Mouse (Mus musculus) forebrain, embryonic 14.5 days (tissue): ENCODE results near the gene Fgfr4. TPM values are rescaled to one million over a fixed set of nuclear protein-coding genes. Genes with fewer than 3 reads are reported as not detected.
"Not testable (repeated sequence)": the region's sequence is repeated elsewhere in the genome, so short reads cannot be mapped to it uniquely, and the experiment has no call there.

Source experiments
- ATAC-seq: fragments of 200-750 bp; cut with Nextera tagmentation; 2 replicates; pipeline ENCODE4 v1.8.0; 2017; ENCODE audit warnings: mild to moderate bottlenecking, moderate library complexity
- DNase-seq: peaks from one replicate; pipeline ENCODE4 v3.0.0-alpha.2; 2015; ENCODE audit warnings: low spot score
- H3K27ac ChIP-seq: fragments of 300-500 bp; sonication (generic); 2 replicates; pipeline ENCODE4 v1.5.1; 2014; ENCODE audit warnings: low read depth, mild to moderate bottlenecking, control low read depth, low read length, moderate library complexity
- H3K27me3 ChIP-seq: fragments of 300-500 bp; sonication (generic); replicated peaks from 2 replicates; pipeline ENCODE4 v1.6.1; 2014; ENCODE audit warnings: low read length, control low read depth, mixed read lengths; ENCODE audit not compliant: control insufficient read depth, insufficient read depth
- H3K36me3 ChIP-seq: fragments of 300-500 bp; sonication (generic); 2 replicates; pipeline ENCODE4 v1.6.1; 2014; ENCODE audit warnings: low read length, control low read depth; ENCODE audit not compliant: control insufficient read depth, insufficient read depth
- H3K4me1 ChIP-seq: fragments of 300-500 bp; sonication (generic); 2 replicates; pipeline ENCODE4 v1.6.1; 2014; ENCODE audit warnings: antibody characterized with exemption, low read length, control low read depth; ENCODE audit not compliant: control insufficient read depth, insufficient read depth
- H3K4me2 ChIP-seq: fragments of 300-500 bp; sonication (generic); 2 replicates; pipeline ENCODE4 v1.6.1; 2014; ENCODE audit warnings: mild to moderate bottlenecking, control low read depth, low read length
- H3K4me3 ChIP-seq: fragments of 300-500 bp; sonication (generic); 2 replicates; pipeline ENCODE4 v1.5.1; 2014; ENCODE audit warnings: low read depth, low read length, control low read depth
- H3K9ac ChIP-seq: fragments of 300-500 bp; sonication (generic); 2 replicates; pipeline ENCODE4 v1.6.1; 2014; ENCODE audit warnings: mild to moderate bottlenecking, low read length, control low read depth, moderate library complexity
- H3K9me3 ChIP-seq: fragments of 300-500 bp; sonication (generic); replicated peaks from 2 replicates; pipeline ENCODE4 v1.6.1; 2016; ENCODE audit warnings: low read length, control low read depth, mixed read lengths; ENCODE audit not compliant: control insufficient read depth
- WGBS: fragments of 180-500 bp; shearing (Covaris S2); extraction: QIAGEN DNeasy Blood & Tissue Kit; methylation state at CpG from one replicate; pipeline ENCODE4 v1.1.7; 2014; 5-methylcytosine and 5-hydroxymethylcytosine counted together
- polyA plus RNA-seq: library from polyadenylated mRNA; unstranded; fragments of >200 nt; fragmentation: Nextera tagmentation; extraction: Ambion mirVana; gene quantifications from 2 replicates; pipeline ENCODE4 v1.2.1, GENCODE M21; 2014

Gene Fgfr4
- polyA plus RNA-seq, 1 experiment from 2014 or later = 0.30 TPM

DNA sequence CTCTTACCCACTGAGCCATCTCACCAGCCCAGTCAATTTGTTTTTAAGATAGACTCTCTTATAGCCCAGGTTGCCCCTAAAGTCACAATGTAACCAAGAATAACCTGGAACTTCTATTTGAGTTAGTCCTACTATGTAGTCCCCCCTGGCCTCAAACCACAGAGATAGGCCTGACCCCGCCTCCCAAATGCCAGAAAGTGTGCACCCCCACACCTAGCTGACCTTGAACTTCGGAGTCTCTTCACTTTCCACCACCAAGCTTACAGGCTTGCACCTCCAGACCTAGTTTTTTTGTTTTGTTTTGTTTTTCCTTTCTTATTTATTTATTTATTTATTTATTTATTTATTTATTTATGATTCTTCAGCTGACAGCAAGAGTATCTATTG, 29.3 kb downstream of the Fgfr4 start:
- Histone ChIP-seq H3K9ac (no peak overlapping the region; the same call in 1 of the 2 replicates), H3K27me3 (no peaks in the 10 kb centered on the region), H3K4me1 (no peaks in the 10 kb centered on the region; the same call in 1 of the 2 replicates), H3K27ac (no peak overlapping the region), H3K4me3 (peak overlapping the region; percentile 15; the same call in 1 of the 2 replicates), H3K4me2 (peak overlapping the region; percentile 41), H3K36me3 (no peaks in the 10 kb centered on the region), H3K9me3 (no peaks in the 10 kb centered on the region)
- DNase-seq (no peak), ATAC-seq (0 out of 2 replicates have a peak, but pooled peaks have one; percentile 27)
- WGBS = 69% methylated on average over 2 of the region's 2 CpGs

DNA sequence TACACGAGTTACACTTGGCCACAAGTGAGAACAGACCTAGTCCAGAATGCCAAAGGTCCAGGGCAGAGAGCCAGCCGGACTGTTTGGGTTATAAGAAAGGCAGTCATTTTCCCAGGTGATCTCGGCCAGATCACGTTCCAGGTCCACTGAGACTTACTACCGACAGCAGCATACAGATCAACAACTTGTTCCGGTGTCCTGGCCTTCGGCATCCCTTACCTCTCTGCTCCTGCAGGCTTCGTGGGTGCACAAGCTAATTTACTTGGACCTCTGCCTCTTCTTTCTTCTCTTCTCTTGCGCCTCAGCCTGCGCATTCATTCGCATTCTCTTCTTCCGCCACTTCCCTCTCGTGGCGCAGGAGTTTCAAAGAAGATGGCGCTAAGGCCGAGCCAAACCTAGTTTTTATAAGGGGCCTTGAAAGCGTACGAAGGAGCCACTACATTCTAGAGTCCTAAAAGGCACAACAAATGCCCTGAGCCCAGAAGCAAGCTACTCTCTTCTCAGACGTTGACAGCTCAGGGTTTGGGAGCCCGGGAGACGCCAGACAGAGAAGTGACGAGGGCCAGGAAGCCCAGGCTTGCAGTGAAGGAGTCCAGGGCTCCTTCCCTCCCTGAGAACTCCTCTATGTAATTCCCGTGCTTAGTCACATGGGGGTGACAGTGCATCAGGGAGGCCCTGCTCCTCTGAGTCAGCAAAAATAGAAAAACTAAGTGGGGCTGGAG, 29.9 kb downstream of the Fgfr4 start:
- 4% methylated on average over 23 of the region's 23 CpGs for WGBS
- Histone ChIP-seq H3K27me3 (no peaks in the 10 kb centered on the region), H3K27ac (peak overlapping the region; percentile 63; the same call in 1 of the 2 replicates), H3K4me1 (no peaks in the 10 kb centered on the region; the same call in 1 of the 2 replicates), H3K9me3 (no peaks in the 10 kb centered on the region), H3K4me2 (peak overlapping the region; percentile 41), H3K4me3 (peak overlapping the region; percentile 15), H3K9ac (peak overlapping the region; percentile 54), H3K36me3 (no peaks in the 10 kb centered on the region)
- peak; percentile 80 for ATAC-seq
- DNase-seq = peak; percentile 77

- Histone ChIP-seq H3K4me3 (no peak overlapping the region), H3K4me2 (no peak overlapping the region), H3K27ac (no peak overlapping the region), H3K9me3 (no peaks in the 10 kb centered on the region), H3K9ac (no peak overlapping the region), H3K27me3 (no peaks in the 10 kb centered on the region), H3K4me1 (no peaks in the 10 kb centered on the region; the same call in 1 of the 2 replicates), H3K36me3 (no peaks in the 10 kb centered on the region)
- DNase-seq (no peak), ATAC-seq (no peak)
- WGBS = 88% methylated on average over 6 of the region's 6 CpGs
Measured at GRCm38 (mm10) chr13:55183382-55183781, 30.9 kb downstream of the Fgfr4 start.

DNA sequence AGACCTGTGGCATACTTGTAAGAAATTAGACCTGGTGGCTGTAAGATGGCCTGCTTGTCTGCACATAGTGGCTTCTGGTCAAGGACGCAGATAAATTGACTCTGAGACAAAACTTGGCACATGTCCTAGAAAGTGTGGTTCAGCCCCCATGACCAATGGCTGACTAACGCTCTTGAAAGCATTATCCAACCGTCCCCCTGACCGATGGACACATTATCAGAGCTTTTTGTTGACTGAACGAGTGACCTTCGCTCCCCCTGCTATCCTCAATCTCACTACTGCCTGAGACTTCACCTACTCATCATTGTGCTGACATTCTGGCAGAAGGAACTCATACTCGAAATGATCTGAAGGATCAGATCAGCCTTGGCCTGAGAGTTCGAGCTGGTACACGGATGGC, 34.6 kb downstream of the Fgfr4 start:
- H3K9me3 ChIP-seq, H3K9ac ChIP-seq, H3K4me2 ChIP-seq, H3K27me3 ChIP-seq, ATAC-seq, H3K36me3 ChIP-seq, H3K4me3 ChIP-seq, H3K27ac ChIP-seq, DNase-seq: not testable (repeated sequence)
- peaks cover 10% of the 10 kb centered on the region; the same call in 1 of the 2 replicates for H3K4me1 ChIP-seq
- WGBS = 80% methylated on average over 1 of the region's 9 CpGs

GRCm38 (mm10) chr13:55189531-55190107, 37.2 kb downstream of the Fgfr4 start:
- WGBS = 3% methylated on average over 12 of the region's 12 CpGs
- DNase-seq = no peak
- peak; percentile 2; the same call in 1 of the 2 replicates for ATAC-seq

GRCm38 (mm10) chr13:55190121-55190868, 37.9 kb downstream of the Fgfr4 start:
- H3K9ac ChIP-seq = peak overlapping the region; percentile 78
- DNase-seq (peak; percentile 98), ATAC-seq (peak; percentile 100)
- no peaks in the 10 kb centered on the region for H3K9me3 ChIP-seq
- 3% methylated on average over 34 of the region's 34 CpGs for WGBS
- no peaks in the 10 kb centered on the region for H3K36me3 ChIP-seq
- H3K4me2 ChIP-seq = peak overlapping the region; percentile 84
- peak overlapping the region; percentile 43 for H3K4me3 ChIP-seq
- H3K27me3 ChIP-seq = no peaks in the 10 kb centered on the region
- 0 out of 2 replicates have a peak, but pooled peaks cover 10% of the 10 kb centered on the region for H3K4me1 ChIP-seq
- H3K27ac ChIP-seq = peak overlapping the region; percentile 89

More at GRCm38 (mm10) chr13:55189531-55190107, 37.2 kb downstream of the Fgfr4 start:
- Histone ChIP-seq H3K9me3 (no peaks in the 10 kb centered on the region), H3K4me3 (peak overlapping the region; percentile 43), H3K9ac (peak overlapping the region; percentile 78), H3K4me1 (0 out of 2 replicates have a peak, but pooled peaks cover 10% of the 10 kb centered on the region), H3K27ac (peak overlapping the region; percentile 89), H3K27me3 (no peaks in the 10 kb centered on the region), H3K36me3 (no peaks in the 10 kb centered on the region), H3K4me2 (peak overlapping the region; percentile 84)

- Histone ChIP-seq H3K4me3 (no peak overlapping the region), H3K36me3 (no peaks in the 10 kb centered on the region), H3K4me2 (no peak overlapping the region), H3K27ac (no peak overlapping the region), H3K27me3 (no peaks in the 10 kb centered on the region), H3K4me1 (0 out of 2 replicates have a peak, but pooled peaks cover 10% of the 10 kb centered on the region), H3K9me3 (no peaks in the 10 kb centered on the region), H3K9ac (no peak overlapping the region)
- WGBS = 89% methylated on average over 5 of the region's 5 CpGs
- DNase-seq = no peak
- ATAC-seq = no peak
Measured at GRCm38 (mm10) chr13:55191535-55191934, 39.1 kb downstream of the Fgfr4 start.

- H3K4me2 ChIP-seq, H3K9me3 ChIP-seq, H3K4me3 ChIP-seq, H3K9ac ChIP-seq, DNase-seq, ATAC-seq, H3K27ac ChIP-seq, H3K27me3 ChIP-seq, H3K36me3 ChIP-seq, H3K4me1 ChIP-seq: not testable (repeated sequence)
- 84% methylated on average over 4 of the region's 4 CpGs for WGBS
Measured at GRCm38 (mm10) chr13:55202758-55203157, 50.3 kb downstream of the Fgfr4 start.
